Mouse (Mus musculus) thymus, adult 2 months (tissue): Measurements from ENCODE around the gene Gm20388.

ENCODE experiments used
- CTCF ChIP-seq: fragments of 200-500 bp; IDR thresholded peaks from 2 replicates; pipeline ENCODE4 v1.5.1; 2012; ENCODE audit warnings: mild to moderate bottlenecking, control low read depth, low read length, moderate library complexity, borderline replicate concordance; ENCODE audit not compliant: control insufficient read depth, poor library complexity, insufficient read depth; ENCODE audit errors: extremely low read depth
- POLR2A ChIP-seq: fragments of 200-500 bp; IDR thresholded peaks from 2 replicates; pipeline ENCODE4 v1.6.1; 2012; ENCODE audit warnings: mild to moderate bottlenecking, low read length, control low read depth, moderate library complexity; ENCODE audit not compliant: control insufficient read depth, poor library complexity, insufficient read depth; ENCODE audit errors: extremely low read depth

DNA sequence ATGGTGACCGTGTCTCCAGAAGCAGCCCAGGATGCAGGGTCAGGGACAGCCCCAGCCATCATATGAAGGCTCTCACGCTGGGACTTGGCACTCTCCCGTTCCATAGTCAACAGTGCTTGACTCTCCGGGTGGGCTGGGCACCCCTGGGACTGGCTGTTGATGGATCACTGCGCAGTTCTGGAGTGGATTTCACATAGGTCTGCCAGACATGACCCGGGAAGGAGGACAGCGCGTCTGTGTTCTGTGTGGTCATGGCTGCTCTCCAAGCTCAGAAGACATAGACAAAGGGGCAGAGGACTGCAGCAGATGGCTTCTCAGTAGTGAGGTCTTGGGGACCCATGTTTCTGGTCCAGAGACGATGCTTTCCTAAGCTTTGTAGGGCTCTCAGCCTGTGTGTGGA, 2140.0 kb downstream of the Gm20388 start:
- TF ChIP-seq CTCF = no peak
- no peak for TF ChIP-seq POLR2A
